Mouse (Mus musculus) thymus, postnatal 10 days (tissue): Measurements from ENCODE around the gene Prrt3.

Source experiments
- DNase-seq, 2 experiments: peaks; one replicate each; pipeline ENCODE4 v3.0.0; 2021; ENCODE audit warnings: low spot score in 2 of 2

The Prrt3 gene

DNA sequence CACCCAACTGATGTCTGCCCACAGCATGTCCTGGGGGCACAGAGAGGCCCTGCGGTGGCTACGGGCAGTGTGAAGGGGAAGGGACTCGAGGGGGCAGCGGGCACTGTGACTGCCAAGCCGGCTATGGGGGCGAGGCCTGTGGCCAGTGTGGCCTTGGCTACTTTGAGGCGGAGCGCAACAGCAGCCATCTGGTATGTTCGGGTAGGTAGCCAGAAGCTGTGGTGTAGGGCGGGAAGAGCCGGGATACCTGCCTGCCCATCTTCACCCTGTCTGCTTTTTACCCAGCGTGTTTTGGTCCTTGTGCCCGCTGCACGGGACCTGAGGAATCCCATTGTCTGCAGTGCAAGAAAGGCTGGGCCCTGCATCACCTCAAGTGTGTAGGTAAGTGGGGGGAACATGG is 12.3 kb downstream of the Prrt3 start:
- no peak for DNase-seq

DNA sequence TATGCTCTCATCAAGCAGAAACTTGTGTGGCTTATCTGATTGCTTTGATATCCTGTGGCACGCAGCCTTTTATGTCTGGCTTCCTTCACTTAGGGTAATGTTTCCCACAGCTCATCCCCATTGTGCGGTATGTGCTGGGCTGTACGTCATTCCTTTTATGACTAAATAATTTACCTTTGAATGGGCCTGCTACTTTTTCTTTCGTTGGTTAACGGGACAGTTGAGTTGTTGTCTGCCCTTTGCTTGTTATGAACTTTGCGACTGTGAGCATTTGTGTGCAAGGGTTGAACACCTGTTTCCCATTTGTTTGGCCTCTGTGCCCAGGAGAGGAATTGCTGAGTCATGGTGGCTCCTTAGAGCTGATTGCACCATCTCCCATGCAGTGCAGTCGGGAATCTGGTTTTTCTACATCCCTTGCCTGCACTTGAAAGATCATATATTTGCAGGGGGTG is 14.6 kb downstream of the Prrt3 start:
- no peak for DNase-seq

DNA sequence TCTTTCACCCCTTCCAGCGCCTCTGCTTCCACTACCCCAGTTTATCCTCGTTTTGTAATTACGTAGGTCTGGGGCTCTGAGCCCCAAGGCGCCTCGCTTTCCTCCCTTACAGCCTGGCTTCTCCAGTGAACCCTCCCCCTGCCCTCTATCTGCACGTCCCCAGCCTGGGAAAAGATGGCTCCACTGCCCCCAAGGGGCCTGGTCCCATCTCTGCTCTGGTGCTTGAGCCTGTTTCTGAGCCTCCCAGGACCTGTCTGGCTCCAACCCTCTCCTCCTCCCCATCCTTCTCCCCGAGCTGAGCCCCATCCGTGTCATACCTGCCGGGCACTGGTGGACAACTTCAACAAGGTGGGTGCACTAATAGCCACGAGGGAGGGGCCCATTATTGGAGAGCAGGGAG is 18.0 kb downstream of the Prrt3 start:
- no peak for DNase-seq

DNA sequence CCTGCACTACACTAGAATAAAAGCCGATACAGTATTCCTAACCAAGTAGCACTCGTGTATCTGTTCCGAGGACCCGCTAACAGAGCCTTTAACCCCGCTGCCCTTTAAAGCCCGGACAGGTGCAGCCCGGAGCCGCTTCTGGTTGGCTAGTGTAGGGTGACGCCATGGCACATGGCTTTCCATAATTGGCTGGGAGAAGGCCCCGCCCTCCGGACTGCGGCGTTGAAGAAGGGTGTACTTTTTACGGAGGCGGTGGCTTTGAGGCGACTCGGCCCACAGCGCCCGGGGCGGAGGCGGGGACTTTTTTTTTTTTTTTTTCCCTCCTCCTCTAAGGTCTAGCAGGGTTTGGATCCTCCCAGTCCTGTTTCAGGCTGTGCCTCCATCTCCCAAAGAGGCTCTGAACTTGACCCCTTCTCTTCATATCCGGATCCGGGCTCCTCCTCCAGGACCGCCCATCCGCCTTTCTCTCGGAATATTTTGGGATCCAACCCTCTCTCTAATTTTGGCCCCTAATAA is 18.6 kb downstream of the Prrt3 start, which contains the start of gene Creld1:
Creld1 (plus strand) TSS at position 198 of the 516 bp plus-strand sequence.
- peak; percentile 87 to 89 for DNase-seq

DNA sequence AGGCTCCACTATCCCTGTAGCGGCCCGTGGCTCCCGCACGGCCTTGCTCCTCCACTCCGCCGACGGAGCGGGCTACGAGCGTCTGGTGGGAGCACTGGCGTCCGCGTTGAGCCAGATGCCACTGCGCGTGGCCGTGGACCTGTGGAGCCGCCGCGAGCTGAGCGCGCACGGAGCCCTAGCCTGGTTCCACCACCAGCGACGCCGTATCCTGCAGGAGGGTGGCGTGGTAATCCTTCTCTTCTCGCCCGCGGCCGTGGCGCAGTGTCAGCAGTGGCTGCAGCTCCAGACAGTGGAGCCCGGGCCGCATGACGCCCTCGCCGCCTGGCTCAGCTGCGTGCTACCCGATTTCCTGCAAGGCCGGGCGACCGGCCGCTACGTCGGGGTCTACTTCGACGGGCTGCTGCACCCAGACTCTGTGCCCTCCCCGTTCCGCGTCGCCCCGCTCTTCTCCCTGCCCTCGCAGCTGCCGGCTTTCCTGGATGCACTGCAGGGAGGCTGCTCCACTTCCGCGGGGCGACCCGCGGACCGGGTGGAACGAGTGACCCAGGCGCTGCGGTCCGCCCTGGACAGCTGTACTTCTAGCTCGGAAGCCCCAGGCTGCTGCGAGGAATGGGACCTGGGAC is 19.1 kb downstream of the Prrt3 start:
- peak; percentile 27 to 32 for DNase-seq

DNA sequence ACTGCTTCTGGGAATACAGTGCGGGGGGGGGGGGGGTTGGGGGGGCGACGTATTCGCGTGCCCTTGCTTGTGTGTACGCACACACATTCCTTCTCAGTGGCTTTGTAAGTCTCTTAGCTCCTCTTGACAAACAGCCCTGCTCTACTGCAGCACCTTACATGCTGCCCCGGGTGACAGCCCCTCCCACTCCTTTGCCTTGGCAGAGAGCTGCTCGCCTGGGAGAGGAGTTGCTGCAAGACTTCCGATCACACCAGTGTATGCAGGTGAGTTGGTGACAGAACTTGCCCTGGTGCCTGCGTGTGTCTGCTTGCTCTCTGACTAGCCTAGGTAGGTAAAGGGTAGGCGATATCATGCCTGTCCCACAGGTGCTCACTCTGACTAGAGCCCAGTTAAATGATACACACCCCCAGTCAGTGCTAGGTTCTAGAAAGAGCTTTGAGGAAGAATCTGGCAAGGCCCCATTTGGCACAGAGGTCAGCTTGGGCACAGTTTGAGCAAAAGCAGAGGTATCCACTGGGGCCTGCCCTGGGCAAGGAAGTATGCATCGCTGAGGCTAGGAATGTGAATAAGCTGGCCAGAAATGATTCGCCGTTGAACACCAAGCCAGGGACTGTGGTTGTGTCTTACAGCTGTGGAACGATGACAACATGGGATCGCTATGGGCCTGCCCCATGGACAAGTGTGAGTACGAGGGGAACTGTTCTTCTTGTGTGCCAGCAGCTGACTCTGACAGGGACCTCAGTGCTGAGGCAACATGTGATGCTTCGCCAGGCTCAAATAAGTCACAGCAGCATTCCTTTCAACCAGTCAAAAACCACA is 21.0 kb downstream of the Prrt3 start:
- no peak for DNase-seq

DNA sequence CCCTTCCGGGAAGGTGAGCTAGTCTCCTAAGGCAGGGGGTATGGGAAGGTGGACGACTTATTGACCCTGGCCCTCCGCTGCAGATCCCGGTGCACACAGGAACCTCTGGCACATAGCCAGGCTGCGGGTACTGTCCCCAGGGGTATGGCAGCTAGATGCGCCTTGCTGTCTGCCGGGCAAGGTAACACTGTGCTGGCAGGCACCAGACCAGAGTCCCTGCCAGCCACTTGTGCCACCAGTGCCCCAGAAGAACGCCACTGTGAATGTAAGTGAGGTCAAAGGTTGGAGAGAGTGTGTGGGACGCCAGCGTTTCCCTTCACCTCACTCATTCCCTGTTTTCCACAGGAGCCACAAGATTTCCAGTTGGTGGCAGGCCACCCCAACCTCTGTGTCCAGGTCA is 22.8 kb downstream of the Prrt3 start:
- DNase-seq = no peak

DNA sequence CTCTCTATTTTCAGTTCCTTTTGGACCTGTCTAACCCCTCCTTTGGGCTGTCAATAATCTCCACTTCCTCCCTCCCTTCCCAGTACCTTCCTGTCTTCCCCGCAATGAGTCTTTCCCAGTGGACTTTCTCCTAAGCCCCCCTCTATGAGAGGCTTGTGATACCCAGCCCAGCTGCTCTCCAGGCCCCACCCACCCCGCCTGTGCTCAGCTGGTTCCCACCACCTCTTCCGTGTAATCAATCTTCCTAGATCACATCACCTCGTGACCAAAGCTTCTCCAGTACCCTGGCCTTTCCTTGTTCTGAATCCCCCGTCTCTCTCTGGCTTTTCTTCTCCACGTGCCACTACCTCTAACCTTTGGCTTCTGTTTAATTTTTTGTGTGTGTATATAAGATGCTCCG is 24.4 kb downstream of the Prrt3 start:
- no peak for DNase-seq

DNA sequence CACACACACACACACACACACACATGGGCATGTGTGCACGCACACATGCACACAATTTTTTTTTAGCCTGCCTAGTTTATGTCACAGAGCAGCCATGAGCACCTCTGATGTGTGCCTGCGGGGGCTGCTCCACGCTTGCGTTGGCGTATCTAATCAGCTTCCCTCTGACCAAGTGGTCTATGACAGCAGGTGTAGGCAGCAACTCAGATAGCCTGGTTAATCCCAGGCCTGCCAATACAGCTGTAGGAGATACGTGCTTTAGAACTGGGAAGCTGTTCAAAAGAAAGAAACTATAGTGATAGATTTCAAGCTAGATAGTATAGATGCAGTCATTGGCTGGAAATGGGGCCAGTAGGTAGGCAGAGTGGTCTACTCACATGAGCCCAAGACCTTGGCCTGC is 28.0 kb downstream of the Prrt3 start:
- no peak for DNase-seq

DNA sequence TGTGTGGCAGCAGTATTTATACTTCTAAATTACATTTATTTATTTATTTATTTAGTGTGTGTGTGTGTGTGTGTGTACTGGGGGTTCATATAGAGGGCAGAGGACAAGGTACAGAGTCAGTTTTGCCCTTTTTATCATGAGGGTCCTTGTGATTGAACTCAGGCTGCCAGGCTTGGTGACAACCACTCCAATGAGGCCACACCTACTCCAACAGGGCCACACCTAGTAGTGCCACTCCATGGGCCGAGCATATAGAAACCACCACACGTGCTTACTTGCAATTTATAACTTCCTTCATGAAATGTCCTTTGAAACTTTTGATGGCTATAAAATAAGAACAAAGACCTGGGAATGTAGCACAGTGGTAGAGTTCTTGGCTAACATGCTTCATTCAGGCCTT is 28.5 kb downstream of the Prrt3 start:
- no peak for DNase-seq

DNA sequence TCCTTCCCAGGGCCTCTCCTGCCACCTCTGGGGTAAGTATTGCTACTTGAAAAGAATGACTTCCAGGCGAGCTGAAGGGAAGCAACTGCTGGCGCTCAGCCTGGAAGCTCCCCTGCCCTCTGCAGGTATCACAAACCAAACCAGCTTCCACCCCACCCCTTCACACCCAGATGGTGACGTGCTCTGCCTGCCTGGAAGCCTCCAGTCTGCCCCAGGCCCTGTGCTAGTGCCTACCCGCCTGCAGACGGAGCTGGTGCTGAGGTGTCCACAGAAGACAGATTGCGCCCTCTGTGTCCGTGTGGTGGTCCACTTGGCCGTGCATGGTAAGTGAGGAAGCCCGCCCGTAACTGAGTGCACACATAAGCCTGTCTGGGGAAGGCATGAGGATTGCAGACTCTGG is 29.7 kb downstream of the Prrt3 start:
- no peak for DNase-seq

DNA sequence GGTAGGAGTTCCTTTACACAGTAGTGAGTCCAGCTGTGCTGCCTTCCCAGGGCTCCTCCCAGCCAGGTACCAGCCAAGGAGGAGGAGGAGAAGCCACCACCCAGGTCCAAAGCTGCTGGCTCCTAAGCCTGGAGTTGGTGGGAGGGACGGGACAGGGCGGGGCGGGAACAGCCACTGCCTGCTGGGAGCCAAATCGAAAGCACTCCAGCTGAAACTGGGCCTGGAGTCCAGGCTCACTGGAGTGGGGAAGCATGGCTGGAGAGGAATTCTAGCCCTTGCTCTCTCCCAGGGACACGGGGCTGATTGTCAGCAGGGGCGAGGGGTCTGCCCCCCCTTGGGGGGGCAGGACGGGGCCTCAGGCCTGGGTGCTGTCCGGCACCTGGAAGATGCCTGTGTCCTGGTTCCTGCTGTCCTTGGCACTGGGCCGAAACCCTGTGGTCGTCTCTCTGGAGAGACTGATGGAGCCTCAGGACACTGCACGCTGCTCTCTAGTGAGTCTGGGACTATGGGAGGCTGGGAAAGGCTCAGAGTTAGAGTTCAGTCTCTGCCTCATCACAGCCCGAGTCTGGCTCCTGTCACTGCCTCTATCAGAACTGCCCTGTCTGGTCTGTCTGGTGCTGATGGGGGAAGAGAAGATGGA is 30.3 kb downstream of the Prrt3 start, which contains the start of gene Il17rc:
Il17rc (plus strand) TSS at position 131 of the 640 bp plus-strand sequence.
- DNase-seq = no peak

DNA sequence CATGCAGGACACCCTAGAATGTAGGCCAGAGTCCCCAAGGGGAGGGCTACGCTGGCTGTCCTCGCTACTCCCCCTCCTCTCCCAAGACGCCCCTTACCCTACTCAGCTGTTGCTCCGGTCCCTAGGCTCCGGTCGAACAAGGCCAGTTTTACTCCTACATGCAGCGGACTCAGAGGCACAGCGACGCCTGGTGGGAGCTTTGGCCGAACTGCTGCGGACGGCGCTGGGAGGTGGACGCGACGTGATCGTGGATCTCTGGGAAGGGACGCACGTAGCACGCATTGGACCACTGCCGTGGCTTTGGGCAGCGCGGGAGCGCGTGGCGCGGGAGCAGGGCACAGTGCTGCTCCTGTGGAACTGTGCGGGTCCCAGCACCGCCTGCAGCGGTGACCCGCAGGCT is 32.3 kb downstream of the Prrt3 start:
- peak; percentile 41 to 65 for DNase-seq

DNA sequence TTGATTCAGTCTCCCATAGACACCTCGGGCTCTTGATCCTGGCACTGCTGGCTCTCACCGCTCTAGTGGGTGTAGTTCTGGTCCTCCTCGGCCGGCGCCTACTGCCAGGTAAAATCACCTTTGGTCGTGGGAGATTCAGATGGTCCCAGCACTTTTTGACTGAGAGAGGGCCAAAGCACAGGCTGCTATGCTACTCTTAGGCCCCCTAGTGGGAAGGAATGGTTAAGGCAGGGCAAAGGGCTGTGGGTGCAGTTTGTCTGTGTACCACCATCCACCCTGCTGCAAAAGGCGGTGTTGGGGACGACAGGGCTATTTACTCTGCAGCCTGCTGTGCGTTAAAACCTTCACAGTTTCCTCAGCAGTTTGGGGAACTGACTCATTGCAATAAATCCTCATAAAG is 32.7 kb downstream of the Prrt3 start:
- DNase-seq = peak; percentile 81 to 89

DNA sequence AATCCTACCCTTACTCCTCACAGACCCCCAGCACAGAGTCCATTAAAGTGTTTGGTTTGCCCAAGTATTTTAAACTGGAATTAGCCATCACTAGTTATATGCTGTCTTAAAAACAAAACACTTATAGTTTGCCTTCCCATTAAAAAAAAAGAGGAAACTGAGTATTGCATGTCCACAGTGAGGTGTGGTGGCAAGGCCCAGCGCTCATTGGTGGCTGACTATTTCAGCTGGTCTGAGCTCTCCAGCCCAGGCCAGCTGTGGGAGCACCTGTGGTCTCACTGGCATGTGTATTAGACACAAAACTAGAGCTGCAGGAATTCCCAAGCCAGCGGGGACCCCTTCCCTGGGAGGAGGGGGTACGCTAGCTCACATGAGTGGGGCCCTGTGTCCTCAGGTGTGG is 33.2 kb downstream of the Prrt3 start:
- no peak for DNase-seq

DNA sequence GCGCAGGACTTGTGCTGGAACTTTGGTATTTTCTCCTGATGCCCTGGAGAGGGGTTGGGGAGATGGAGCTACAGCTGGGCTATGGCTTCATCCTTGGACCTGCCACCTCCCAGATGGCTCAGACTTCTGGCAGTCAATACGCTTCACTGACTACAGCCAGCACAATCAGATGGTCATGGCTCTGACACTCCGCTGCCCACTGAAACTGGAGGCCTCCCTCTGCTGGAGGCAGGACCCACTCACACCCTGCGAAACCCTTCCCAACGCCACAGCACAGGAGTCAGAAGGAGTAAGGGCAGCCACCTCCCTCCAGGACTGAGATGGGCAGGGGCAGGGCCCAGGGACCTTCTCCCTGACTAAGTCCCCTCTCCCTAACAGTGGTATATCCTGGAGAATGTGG is 36.1 kb downstream of the Prrt3 start:
- no peak for DNase-seq

DNA sequence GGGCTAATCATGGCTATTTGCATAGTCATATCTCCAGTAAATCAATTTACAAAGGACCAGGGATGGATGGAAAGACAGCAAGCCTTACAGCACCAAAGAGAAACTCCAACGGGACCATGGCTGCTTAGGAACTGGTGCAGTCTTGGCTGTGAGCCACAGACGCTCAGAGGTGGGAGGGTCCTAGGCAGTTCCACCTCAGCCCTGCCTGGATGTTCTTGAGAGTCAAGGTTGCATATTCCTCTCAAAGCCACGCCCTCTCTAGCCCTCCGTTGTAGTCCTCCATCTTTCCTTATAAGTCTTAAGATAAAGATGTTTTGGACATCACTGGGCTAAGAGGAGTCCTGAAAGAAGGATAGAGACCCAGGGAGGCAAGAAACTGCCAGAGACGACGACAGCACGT is 37.7 kb downstream of the Prrt3 start:
- DNase-seq = no peak

DNA sequence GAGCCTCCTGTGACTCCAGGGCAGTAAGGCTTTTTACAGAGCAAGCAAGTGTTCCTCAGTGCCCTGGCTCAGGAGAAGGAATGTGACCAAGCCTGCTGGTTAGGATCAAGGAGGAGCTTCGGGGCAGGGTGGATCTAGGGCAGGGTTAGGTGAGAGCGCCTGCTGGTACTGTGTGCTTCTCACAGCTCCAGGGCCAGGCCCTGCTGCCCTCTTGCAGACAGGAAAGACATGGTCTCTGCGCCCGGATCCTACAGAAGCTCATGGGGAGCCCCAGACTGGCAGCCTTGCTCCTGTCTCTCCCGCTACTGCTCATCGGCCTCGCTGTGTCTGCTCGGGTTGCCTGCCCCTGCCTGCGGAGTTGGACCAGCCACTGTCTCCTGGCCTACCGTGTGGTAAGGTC is 43.1 kb downstream of the Prrt3 start:
- DNase-seq = peak in 1 of 2 experiments; percentile 24

DNA sequence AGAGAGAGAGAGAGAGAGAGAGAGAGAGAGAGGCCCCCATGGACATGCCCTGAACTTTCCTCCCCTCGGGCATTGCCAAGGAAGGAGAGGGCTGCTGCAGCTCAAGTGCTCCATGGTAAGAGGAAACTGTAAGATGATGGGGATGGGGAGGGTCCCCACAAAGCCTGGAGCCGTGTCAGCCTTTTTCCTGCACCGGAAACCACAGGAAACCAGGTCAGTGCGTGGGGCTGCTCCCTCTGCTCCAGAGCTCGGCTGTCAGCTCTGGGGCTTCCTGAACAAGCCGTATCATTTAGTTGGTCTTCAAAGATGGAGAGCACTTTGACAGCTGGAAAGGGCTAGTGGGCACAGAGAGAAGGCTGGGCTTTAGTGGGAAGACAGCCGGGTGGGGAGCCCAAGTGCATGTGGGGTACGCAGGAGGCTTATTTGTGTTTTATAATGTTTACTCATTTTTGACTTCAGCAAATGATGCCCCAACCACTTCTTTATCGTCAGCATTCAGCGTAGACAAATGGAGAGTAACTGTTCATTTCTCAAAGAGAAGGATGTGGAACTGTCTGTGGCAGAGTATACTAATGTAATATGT is 43.7 kb downstream of the Prrt3 start, which contains the start of gene Il17re:
Il17re (plus strand) TSS at position 533 of the 583 bp plus-strand sequence.
- peak; percentile 51 to 52 for DNase-seq

DNA sequence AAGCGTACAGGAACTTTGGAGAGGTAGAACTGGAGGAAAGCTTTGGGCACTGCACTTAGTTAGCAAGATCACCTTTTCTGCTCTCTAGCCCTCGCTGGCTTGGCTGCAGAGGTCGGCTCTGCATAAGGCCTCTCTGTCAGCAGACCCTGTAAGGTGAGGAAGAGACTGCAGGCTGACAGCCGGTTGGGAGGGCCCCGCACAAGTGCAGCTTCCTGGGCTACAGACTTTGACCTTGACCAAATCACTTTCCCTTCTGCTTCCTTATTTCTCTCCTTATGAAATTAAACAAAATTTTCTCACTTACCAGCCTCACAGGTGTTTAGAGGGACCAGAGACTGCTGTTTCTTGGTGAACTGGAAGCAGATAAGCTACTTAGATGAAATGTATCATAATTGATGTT is 46.7 kb downstream of the Prrt3 start:
- DNase-seq = no peak

DNA sequence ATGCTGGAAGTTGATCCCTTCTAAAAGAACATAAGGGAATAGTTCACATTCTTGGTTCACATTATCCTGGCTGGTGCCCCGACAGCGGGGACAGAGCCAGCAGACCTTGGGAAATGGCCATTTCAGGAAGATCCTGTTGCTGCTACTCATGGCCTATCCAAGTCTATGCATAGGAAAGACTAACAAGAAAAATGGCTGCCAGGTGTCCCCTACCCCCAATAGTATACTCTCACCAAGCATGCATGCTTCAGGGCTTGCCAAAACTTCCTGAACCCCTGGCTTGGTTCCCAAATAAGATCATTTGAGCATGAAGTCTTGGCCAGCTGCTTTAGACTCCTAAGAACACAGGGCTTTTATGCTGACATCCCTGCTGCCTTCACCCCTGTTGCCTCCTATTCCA is 49.9 kb downstream of the Prrt3 start:
- DNase-seq = no peak

DNA sequence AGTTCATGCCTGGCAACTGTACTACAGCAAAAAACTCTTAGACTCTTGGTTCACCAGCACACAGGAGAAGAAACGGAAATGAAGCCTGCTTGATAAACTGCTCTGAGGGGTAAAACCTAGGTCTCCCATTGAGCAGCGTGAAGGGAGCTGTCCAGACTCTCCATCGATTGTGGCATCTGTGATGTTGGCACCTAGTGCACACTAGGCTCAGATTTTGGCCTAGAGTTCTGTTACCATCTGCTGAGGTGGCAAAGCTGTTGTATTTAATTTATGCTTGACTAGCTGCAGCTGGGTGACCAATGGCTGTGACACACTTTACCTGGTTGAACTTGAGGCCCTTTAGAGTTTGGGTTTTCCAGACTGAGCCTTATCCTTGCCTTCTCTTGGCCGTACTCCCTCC is 54.1 kb downstream of the Prrt3 start:
- no peak for DNase-seq
